Mouse (Mus musculus): ENCODE measurements at regions not wholly inside any gene's neighbourhood (a gene's known extent, or its start where the extent isn't known, plus 50 kb on each side); places are given as distances from the start of the nearest gene placed in this dataset.

- H3K27ac ChIP-seq (replicated peaks) = no peak overlapping the region
- ATAC-seq (ENCODE audit: insufficient number of reproducible peaks, low FRiP score, low TSS enrichment, low read depth) = no peak
Observed at GRCm38 (mm10) chr1:28373351-28373750, 406.7 kb downstream of the Gm597 start.

GRCm38 (mm10) chr1:28349411-28349973 lies 430.6 kb downstream of the Gm597 start:
- no peak for ATAC-seq (ENCODE audit: insufficient number of reproducible peaks, low FRiP score, low TSS enrichment, low read depth)
- no peaks in the 10 kb centered on the region for H3K36me3 ChIP-seq
- no peak overlapping the region for H3K9ac ChIP-seq
- 68% methylated on average over 2 of the region's 2 CpGs for WGBS
- no peaks in the 10 kb centered on the region for H3K4me1 ChIP-seq
- no peaks in the 10 kb centered on the region for H3K9me3 ChIP-seq (replicated peaks)
- H3K4me2 ChIP-seq (replicated peaks) = no peak overlapping the region
- no peaks in the 10 kb centered on the region for H3K27me3 ChIP-seq
- no peak overlapping the region for H3K4me3 ChIP-seq (replicated peaks)
- no peak overlapping the region for H3K27ac ChIP-seq (replicated peaks)

More at GRCm38 (mm10) chr1:28373351-28373750, 406.7 kb downstream of the Gm597 start:
- WGBS = 82% methylated on average over 3 of the region's 3 CpGs
- no peaks in the 10 kb centered on the region for H3K9me3 ChIP-seq (replicated peaks)
- no peak overlapping the region for H3K4me2 ChIP-seq (replicated peaks)
- no peak overlapping the region for H3K9ac ChIP-seq
- no peaks in the 10 kb centered on the region for H3K27me3 ChIP-seq
- no peaks in the 10 kb centered on the region for H3K36me3 ChIP-seq
- no peak overlapping the region for H3K4me3 ChIP-seq (replicated peaks)
- H3K4me1 ChIP-seq = no peaks in the 10 kb centered on the region

GRCm38 (mm10) chr1:28348572-28348971 lies 431.5 kb downstream of the Gm597 start:
- Histone ChIP-seq H3K4me3 (replicated peaks) (no peak overlapping the region), H3K27me3 (no peaks in the 10 kb centered on the region), H3K9me3 (replicated peaks) (no peaks in the 10 kb centered on the region), H3K27ac (replicated peaks) (no peak overlapping the region), H3K36me3 (no peaks in the 10 kb centered on the region), H3K9ac (no peak overlapping the region), H3K4me2 (replicated peaks) (no peak overlapping the region), H3K4me1 (no peaks in the 10 kb centered on the region)
- ATAC-seq (ENCODE audit: insufficient number of reproducible peaks, low FRiP score, low TSS enrichment, low read depth) = no peak
- 32% methylated on average over 3 of the region's 3 CpGs for WGBS

GRCm38 (mm10) chr1:28340054-28340453 lies 440.0 kb downstream of the Gm597 start:
- H3K27ac ChIP-seq (replicated peaks) = no peak overlapping the region
- no peak overlapping the region for H3K4me2 ChIP-seq (replicated peaks)
- no peak overlapping the region for H3K9ac ChIP-seq
- H3K36me3 ChIP-seq = no peaks in the 10 kb centered on the region
- no peaks in the 10 kb centered on the region for H3K27me3 ChIP-seq
- no peak; the same call in 1 of the 2 replicates for ATAC-seq (ENCODE audit: insufficient number of reproducible peaks, low FRiP score, low TSS enrichment, low read depth)
- H3K4me3 ChIP-seq (replicated peaks) = no peak overlapping the region
- no peaks in the 10 kb centered on the region for H3K4me1 ChIP-seq
- WGBS = 36% methylated on average over 1 of the region's 1 CpGs
- H3K9me3 ChIP-seq (replicated peaks) = no peaks in the 10 kb centered on the region

GRCm38 (mm10) chr1:28334366-28334765 lies 445.7 kb downstream of the Gm597 start:
- Histone ChIP-seq H3K4me2 (replicated peaks) (no peak overlapping the region), H3K36me3 (no peaks in the 10 kb centered on the region), H3K9ac (no peak overlapping the region), H3K27ac (replicated peaks) (no peak overlapping the region), H3K4me1 (no peaks in the 10 kb centered on the region), H3K4me3 (replicated peaks) (no peak overlapping the region), H3K9me3 (replicated peaks) (no peaks in the 10 kb centered on the region), H3K27me3 (no peaks in the 10 kb centered on the region)
- ATAC-seq (ENCODE audit: insufficient number of reproducible peaks, low FRiP score, low TSS enrichment, low read depth) = no peak
- WGBS = 73% methylated on average over 3 of the region's 3 CpGs

- Histone ChIP-seq H3K36me3 (no peaks in the 10 kb centered on the region), H3K9me3 (replicated peaks) (no peaks in the 10 kb centered on the region), H3K27me3 (no peaks in the 10 kb centered on the region), H3K4me1 (no peaks in the 10 kb centered on the region), H3K9ac (no peak overlapping the region), H3K4me3 (replicated peaks) (no peak overlapping the region), H3K27ac (replicated peaks) (no peak overlapping the region), H3K4me2 (replicated peaks) (no peak overlapping the region)
- no peak for ATAC-seq (ENCODE audit: insufficient number of reproducible peaks, low FRiP score, low TSS enrichment, low read depth)
Observed at GRCm38 (mm10) chr1:28332031-28332430, 448.0 kb downstream of the Gm597 start.

GRCm38 (mm10) chr1:28328986-28329385 lies 451.1 kb downstream of the Gm597 start:
- no peak overlapping the region for H3K27ac ChIP-seq (replicated peaks)
- H3K36me3 ChIP-seq = no peaks in the 10 kb centered on the region
- H3K9ac ChIP-seq = no peak overlapping the region
- WGBS = 60% methylated on average over 9 of the region's 9 CpGs
- H3K9me3 ChIP-seq (replicated peaks) = no peaks in the 10 kb centered on the region
- no peak for ATAC-seq (ENCODE audit: insufficient number of reproducible peaks, low FRiP score, low TSS enrichment, low read depth)
- no peak overlapping the region for H3K4me3 ChIP-seq (replicated peaks)
- no peak overlapping the region for H3K4me2 ChIP-seq (replicated peaks)
- H3K27me3 ChIP-seq = no peaks in the 10 kb centered on the region
- H3K4me1 ChIP-seq = no peaks in the 10 kb centered on the region

- Histone ChIP-seq H3K36me3 (no peaks in the 10 kb centered on the region), H3K27ac (replicated peaks) (no peak overlapping the region), H3K27me3 (no peaks in the 10 kb centered on the region), H3K4me2 (replicated peaks) (no peak overlapping the region), H3K4me1 (no peaks in the 10 kb centered on the region), H3K9ac (no peak overlapping the region), H3K9me3 (replicated peaks) (no peaks in the 10 kb centered on the region), H3K4me3 (replicated peaks) (no peak overlapping the region)
- 34% methylated on average over 6 of the region's 6 CpGs for WGBS
- ATAC-seq (ENCODE audit: insufficient number of reproducible peaks, low FRiP score, low TSS enrichment, low read depth) = 0 out of 2 replicates have a peak, but pooled peaks have one; percentile 29
Observed at GRCm38 (mm10) chr1:28328539-28328938, 451.5 kb downstream of the Gm597 start.

- Histone ChIP-seq H3K4me2 (replicated peaks) (no peak overlapping the region), H3K27me3 (no peaks in the 10 kb centered on the region), H3K27ac (replicated peaks) (no peak overlapping the region), H3K36me3 (no peaks in the 10 kb centered on the region), H3K4me1 (no peaks in the 10 kb centered on the region), H3K4me3 (replicated peaks) (no peak overlapping the region), H3K9ac (no peak overlapping the region), H3K9me3 (replicated peaks) (no peaks in the 10 kb centered on the region)
- 55% methylated on average over 3 of the region's 3 CpGs for WGBS
- ATAC-seq (ENCODE audit: insufficient number of reproducible peaks, low FRiP score, low TSS enrichment, low read depth) = no peak
Observed at GRCm38 (mm10) chr1:28324141-28324540, 455.9 kb downstream of the Gm597 start.

Data from embryonic facial prominence, embryonic 15.5 days (tissue).